ENCODE assay signal across 28 mouse cellular contexts in genomic region chr10:115448614-115449013, GRCm38 (mm10).
"Had no signal": no experiment of that assay in that cellular context is flagged by ENCODE, and none has a peak within 500 bp of the region (broad histone marks: within the 10 kb centered on the region; RNA-seq: fewer than 3 reads in every experiment).

No protein-coding gene starts in this region.

- H3K27me3 ChIP-seq: embryonic facial prominence, embryonic 12.5 days; embryonic facial prominence, embryonic 15.5 days; forebrain, embryonic 12.5 days; forebrain, embryonic 15.5 days had no signal

- ATAC-seq: forebrain, embryonic 13.5 days; forebrain, embryonic 14.5 days; forebrain, embryonic 15.5 days; forebrain, embryonic 16.5 days; forebrain, postnatal 0 days had no signal

- H3K4me1 ChIP-seq: embryonic facial prominence, embryonic 10.5 days; embryonic facial prominence, embryonic 12.5 days; embryonic facial prominence, embryonic 13.5 days; embryonic facial prominence, embryonic 15.5 days; forebrain, embryonic 10.5 days; forebrain, embryonic 12.5 days; forebrain, embryonic 13.5 days; forebrain, embryonic 15.5 days had no signal

- H3K4me3 ChIP-seq: embryonic facial prominence, embryonic 10.5 days; embryonic facial prominence, embryonic 12.5 days; embryonic facial prominence, embryonic 13.5 days; embryonic facial prominence, embryonic 15.5 days; erythroblast, embryonic 14.5 days; forebrain, embryonic 10.5 days; forebrain, embryonic 12.5 days; forebrain, embryonic 13.5 days; forebrain, embryonic 15.5 days; gastrocnemius, adult 2 months; heart, adult 2 months had no signal

- H3K9me3 ChIP-seq: embryonic facial prominence, embryonic 12.5 days; embryonic facial prominence, embryonic 15.5 days had no signal

- H3K4me2 ChIP-seq: embryonic facial prominence, embryonic 12.5 days; embryonic facial prominence, embryonic 13.5 days; embryonic facial prominence, embryonic 15.5 days; forebrain, embryonic 12.5 days; forebrain, embryonic 13.5 days; forebrain, embryonic 15.5 days had no signal

- H3K27ac ChIP-seq: embryonic facial prominence, embryonic 10.5 days; embryonic facial prominence, embryonic 12.5 days; embryonic facial prominence, embryonic 13.5 days; embryonic facial prominence, embryonic 15.5 days; forebrain, embryonic 10.5 days; forebrain, embryonic 12.5 days; forebrain, embryonic 13.5 days; forebrain, embryonic 15.5 days; gastrocnemius, adult 2 months; heart, adult 2 months had no signal

- H3K9ac ChIP-seq: embryonic facial prominence, embryonic 12.5 days; embryonic facial prominence, embryonic 13.5 days; embryonic facial prominence, embryonic 15.5 days; forebrain, embryonic 12.5 days; forebrain, embryonic 13.5 days; forebrain, embryonic 15.5 days; forebrain, postnatal 0 days had no signal

- DNase-seq: cerebellum, adult 2 months; cerebellum, adult 8-10 months; cerebellum, adult 9-10 months; cerebellum, adult 9-11 months; cerebellum, postnatal 10 days; cerebellum, postnatal 14 days; cerebellum, postnatal 25 days; cerebellum, postnatal 36 days; embryo, embryonic 11 days; forebrain, postnatal 0 days; gastrocnemius, adult 2 months; gastrocnemius, postnatal 10 days; gastrocnemius, postnatal 14 days; gastrocnemius, postnatal 25 days; gastrocnemius, postnatal 36 days; heart, adult 18-20 months; heart, adult 2 months had no signal

- H3K36me3 ChIP-seq: embryonic facial prominence, embryonic 10.5 days; embryonic facial prominence, embryonic 12.5 days; embryonic facial prominence, embryonic 15.5 days; forebrain, embryonic 10.5 days; forebrain, embryonic 12.5 days; forebrain, embryonic 15.5 days had no signal
